Mouse (Mus musculus): Measurements from ENCODE around the gene Apom. TPM values are rescaled to one million over a fixed set of nuclear protein-coding genes. Genes with fewer than 3 reads are reported as not detected.
A peak's percentile ranks its signal among the peaks of the same experiment; 100 is the strongest.
"Not testable (repeated sequence)": the region's sequence is repeated elsewhere in the genome, so short reads cannot be mapped to it uniquely, and the experiment has no call there.

Apom gene
- polyA plus RNA-seq, 1 experiment, result 0.55 TPM

DNA sequence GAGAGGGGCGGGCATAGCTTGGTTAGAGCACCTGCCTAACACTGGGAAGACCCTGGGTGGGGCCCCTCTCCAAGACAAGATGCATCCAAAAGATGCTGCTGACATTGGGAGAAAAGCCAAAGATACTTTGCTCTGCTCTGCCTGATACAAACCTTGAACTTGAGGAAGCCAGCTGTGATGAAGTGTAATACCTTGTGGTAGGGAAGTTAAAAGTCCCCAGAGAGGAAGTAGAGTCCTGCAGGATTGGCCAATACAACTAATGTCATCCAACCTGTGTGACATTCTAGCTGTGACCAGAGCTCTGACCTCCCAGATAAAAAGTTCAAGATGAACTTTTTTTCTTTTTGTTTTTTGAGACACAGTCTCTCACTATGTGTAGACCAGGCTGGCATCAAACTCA is 6.8 kb downstream of the Apom start:
- no peaks in the 10 kb centered on the region for H3K36me3 ChIP-seq (ENCODE audit: control insufficient read depth, insufficient read depth, low read length)
- H3K27ac ChIP-seq (ENCODE audit: control insufficient read depth, insufficient read depth, low read length), result no peak overlapping the region
- 96% methylated on average over 1 of the region's 1 CpGs for WGBS
- DNase-seq, result no peak
- H3K27me3 ChIP-seq (ENCODE audit: control insufficient read depth, insufficient read depth, low read length), result no peaks in the 10 kb centered on the region
- TF ChIP-seq CTCF (IDR thresholded peaks at IDR 0.05; ENCODE audit: borderline replicate concordance, control insufficient read depth, extremely low read depth, insufficient read depth, low read length, poor library complexity) (no peak), POLR2A (IDR thresholded peaks at IDR 0.05; ENCODE audit: control insufficient read depth, extremely low read depth, insufficient read depth, low read length, poor library complexity) (no peak)
- peaks cover 27% of the 10 kb centered on the region for H3K4me1 ChIP-seq (replicated peaks; ENCODE audit: control insufficient read depth, insufficient read depth, low read length)
- no peak overlapping the region for H3K4me3 ChIP-seq (ENCODE audit: control insufficient read depth, insufficient read depth, low read length)

DNA sequence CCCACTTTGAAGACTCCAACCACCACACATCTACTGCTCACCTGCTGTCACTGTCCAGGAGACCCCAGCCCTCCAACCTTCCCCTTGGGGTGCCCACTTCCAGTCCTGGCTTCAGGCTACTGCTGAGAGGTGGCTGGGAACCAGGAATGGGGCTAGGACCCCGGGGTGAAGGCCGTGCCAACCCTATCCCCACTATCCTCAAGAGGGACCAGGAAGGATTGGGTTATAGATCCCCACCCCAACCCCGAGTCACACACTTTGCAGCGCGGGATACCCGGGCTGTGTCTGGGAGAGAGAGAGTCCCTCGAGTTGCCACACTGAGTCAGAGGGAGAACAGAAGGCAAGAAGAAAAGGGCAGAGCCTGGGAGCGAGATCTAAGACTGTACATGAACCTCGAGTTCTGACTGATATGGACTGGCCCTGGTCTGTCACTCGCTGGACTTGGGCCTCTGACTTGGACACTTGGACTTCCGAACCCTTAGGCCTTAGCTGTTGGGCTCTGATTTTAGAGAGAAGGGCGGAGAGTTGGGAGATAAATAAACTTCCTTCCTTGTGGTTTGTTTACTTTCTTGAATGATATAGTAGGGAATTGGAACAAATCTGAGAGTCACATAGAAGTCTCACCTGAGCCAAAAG is 7.5 kb downstream of the Apom start:
- not testable (repeated sequence) for H3K36me3 ChIP-seq (ENCODE audit: control insufficient read depth, insufficient read depth, low read length); H3K27ac ChIP-seq (ENCODE audit: control insufficient read depth, insufficient read depth, low read length); H3K27me3 ChIP-seq (ENCODE audit: control insufficient read depth, insufficient read depth, low read length); DNase-seq; H3K4me3 ChIP-seq (ENCODE audit: control insufficient read depth, insufficient read depth, low read length)
- 97% methylated on average over 12 of the region's 12 CpGs for WGBS
- peaks cover 27% of the 10 kb centered on the region for H3K4me1 ChIP-seq (replicated peaks; ENCODE audit: control insufficient read depth, insufficient read depth, low read length)

DNA sequence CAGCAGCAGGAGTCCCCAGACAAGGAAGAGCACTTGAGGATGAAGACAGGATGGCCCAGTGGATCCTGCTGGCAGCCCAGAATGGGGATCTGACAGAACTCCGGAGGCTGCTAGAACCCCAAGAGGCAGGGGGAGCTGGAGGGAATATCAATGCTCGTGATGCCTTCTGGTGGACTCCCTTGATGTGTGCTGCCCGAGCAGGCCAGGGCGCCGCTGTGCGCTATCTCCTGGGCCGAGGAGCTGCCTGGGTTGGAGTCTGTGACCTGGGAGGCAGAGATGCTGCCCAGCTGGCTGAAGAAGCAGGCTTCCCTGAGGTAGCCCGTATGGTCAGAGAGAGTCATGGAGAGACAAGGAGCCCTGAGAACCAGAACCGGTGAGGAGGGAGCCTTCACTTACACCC is 8.6 kb downstream of the Apom start:
- H3K36me3 ChIP-seq (ENCODE audit: control insufficient read depth, insufficient read depth, low read length); DNase-seq; H3K4me3 ChIP-seq (ENCODE audit: control insufficient read depth, insufficient read depth, low read length); H3K27ac ChIP-seq (ENCODE audit: control insufficient read depth, insufficient read depth, low read length); H3K27me3 ChIP-seq (ENCODE audit: control insufficient read depth, insufficient read depth, low read length): not testable (repeated sequence)
- WGBS, result 96% methylated on average over 9 of the region's 9 CpGs
- H3K4me1 ChIP-seq (replicated peaks; ENCODE audit: control insufficient read depth, insufficient read depth, low read length), result peaks cover 27% of the 10 kb centered on the region

DNA sequence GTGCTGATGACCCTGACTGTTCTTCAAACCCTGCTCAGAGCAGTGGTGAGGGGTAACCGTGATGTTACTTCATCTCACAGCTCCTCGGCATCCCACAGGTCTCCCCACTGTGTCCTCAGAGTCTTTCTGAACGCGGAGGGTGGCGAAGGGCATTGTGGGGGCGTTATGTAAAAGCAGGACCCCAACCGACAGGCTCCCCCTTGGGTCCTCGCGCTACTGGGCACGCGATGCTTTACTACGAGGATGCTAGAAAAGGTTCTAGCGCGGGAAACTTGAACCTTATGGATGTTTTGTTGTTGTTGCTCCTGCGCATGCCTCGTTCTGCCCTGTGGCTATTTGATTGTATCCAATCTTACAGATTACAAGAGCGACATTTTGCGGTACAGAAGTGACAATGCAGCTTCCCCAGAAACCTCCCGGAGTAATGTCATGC is 10.0 kb downstream of the Apom start, which contains the start of gene Csnk2b:
TSS of gene Csnk2b (minus strand) at position 183 of the 433 bp plus-strand sequence.
- peak; percentile 41 for DNase-seq
- no peaks in the 10 kb centered on the region for H3K27me3 ChIP-seq (ENCODE audit: control insufficient read depth, insufficient read depth, low read length)
- H3K4me3 ChIP-seq (ENCODE audit: control insufficient read depth, insufficient read depth, low read length), result peak within 1 kb of the TSS; percentile 86
- H3K36me3 ChIP-seq (ENCODE audit: control insufficient read depth, insufficient read depth, low read length), result peaks cover 19% of the 10 kb centered on the region
- H3K27ac ChIP-seq (ENCODE audit: control insufficient read depth, insufficient read depth, low read length), result peak within 1 kb of the TSS; percentile 31
- peaks cover 17% of the 10 kb centered on the region for H3K4me1 ChIP-seq (replicated peaks; ENCODE audit: control insufficient read depth, insufficient read depth, low read length)
- under 1% methylated on average over 19 of the region's 19 CpGs for WGBS
- TF ChIP-seq POLR2A (IDR thresholded peaks at IDR 0.05; ENCODE audit: control insufficient read depth, extremely low read depth, insufficient read depth, low read length, poor library complexity) (no peak), CTCF (IDR thresholded peaks at IDR 0.05; ENCODE audit: borderline replicate concordance, control insufficient read depth, extremely low read depth, insufficient read depth, low read length, poor library complexity) (no peak)

DNA sequence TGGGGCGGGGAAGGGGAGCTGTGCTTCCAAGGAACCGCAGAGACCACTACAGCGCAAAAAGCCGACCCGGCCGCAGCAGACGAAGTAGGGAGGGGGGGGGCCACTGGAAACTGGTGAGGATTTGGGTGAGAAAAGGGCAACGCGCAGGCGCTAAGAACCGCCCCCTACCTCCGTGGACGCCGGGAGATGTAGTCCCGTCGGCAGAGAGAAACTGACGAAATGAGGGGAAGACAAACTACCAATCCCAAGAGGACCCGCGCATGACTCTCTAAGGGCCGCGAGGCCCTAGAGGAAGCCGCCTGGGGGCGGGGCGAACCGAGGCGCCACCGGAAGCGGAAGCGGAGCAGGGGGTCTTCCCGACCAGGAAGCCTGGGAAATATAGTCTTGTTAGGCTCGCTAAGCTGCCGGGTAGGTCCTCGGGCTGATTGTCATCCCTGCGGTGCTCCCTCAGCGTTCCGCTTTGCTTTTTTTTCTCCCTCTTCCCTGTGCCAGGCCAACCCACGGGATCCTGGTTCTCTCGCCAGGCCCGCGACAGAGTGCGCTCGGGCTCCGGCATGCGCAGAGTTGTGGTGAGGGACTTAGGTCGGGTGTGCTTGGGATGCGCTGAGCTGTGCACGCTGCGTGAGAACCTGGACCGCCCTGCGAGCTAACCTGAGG is 10.6 kb downstream of the Apom start, which contains the start of gene Gpank1:
TSS of gene Gpank1 (plus strand) at position 313 of the 657 bp plus-strand sequence.
- Histone ChIP-seq H3K36me3 (ENCODE audit: control insufficient read depth, insufficient read depth, low read length) (peaks cover 24% of the 10 kb centered on the region), H3K27ac (ENCODE audit: control insufficient read depth, insufficient read depth, low read length) (peak within 1 kb of the TSS; percentile 31), H3K4me1 (replicated peaks; ENCODE audit: control insufficient read depth, insufficient read depth, low read length) (peaks cover 13% of the 10 kb centered on the region), H3K27me3 (ENCODE audit: control insufficient read depth, insufficient read depth, low read length) (no peaks in the 10 kb centered on the region), H3K4me3 (ENCODE audit: control insufficient read depth, insufficient read depth, low read length) (peak within 1 kb of the TSS; percentile 86)
- under 1% methylated on average over 50 of the region's 50 CpGs for WGBS
- DNase-seq, result peak; percentile 98
- TF ChIP-seq POLR2A (IDR thresholded peaks at IDR 0.05; ENCODE audit: control insufficient read depth, extremely low read depth, insufficient read depth, low read length, poor library complexity) (peak; percentile 48; the same call in 1 of the 2 replicates), CTCF (IDR thresholded peaks at IDR 0.05; ENCODE audit: borderline replicate concordance, control insufficient read depth, extremely low read depth, insufficient read depth, low read length, poor library complexity) (no peak)

DNA sequence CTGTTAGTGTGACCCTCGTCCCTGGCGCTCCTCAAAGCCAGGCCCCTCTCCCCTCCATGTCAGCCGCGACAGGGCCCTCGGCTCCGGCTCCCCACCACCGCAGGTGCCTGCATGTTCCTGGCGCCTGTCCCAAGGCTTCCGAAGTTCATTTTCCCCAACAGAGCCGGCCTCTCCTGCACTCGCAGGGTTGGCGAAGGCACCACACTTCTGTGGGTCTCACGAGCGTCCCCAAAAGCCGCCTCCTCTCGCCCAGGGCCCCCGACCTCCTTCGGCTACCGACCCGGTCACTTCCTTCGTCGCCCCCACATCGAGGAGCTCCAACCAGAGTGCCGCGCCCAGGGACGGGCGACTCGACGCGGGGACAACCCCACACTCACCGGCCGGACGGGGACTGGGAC is 11.1 kb downstream of the Apom start:
- Histone ChIP-seq H3K4me3 (ENCODE audit: control insufficient read depth, insufficient read depth, low read length) (peak overlapping the region; percentile 86), H3K4me1 (replicated peaks; ENCODE audit: control insufficient read depth, insufficient read depth, low read length) (peaks cover 16% of the 10 kb centered on the region), H3K36me3 (ENCODE audit: control insufficient read depth, insufficient read depth, low read length) (peaks cover 30% of the 10 kb centered on the region), H3K27ac (ENCODE audit: control insufficient read depth, insufficient read depth, low read length) (no peak overlapping the region), H3K27me3 (ENCODE audit: control insufficient read depth, insufficient read depth, low read length) (no peaks in the 10 kb centered on the region)
- TF ChIP-seq POLR2A (IDR thresholded peaks at IDR 0.05; ENCODE audit: control insufficient read depth, extremely low read depth, insufficient read depth, low read length, poor library complexity) (0 out of 2 replicates have a peak, but pooled peaks have one; percentile 3), CTCF (IDR thresholded peaks at IDR 0.05; ENCODE audit: borderline replicate concordance, control insufficient read depth, extremely low read depth, insufficient read depth, low read length, poor library complexity) (no peak)
- no peak for DNase-seq
- WGBS, result under 1% methylated on average over 33 of the region's 33 CpGs
